13 mouse cellular contexts compared by ENCODE assay signal in the genomic region with DNA sequence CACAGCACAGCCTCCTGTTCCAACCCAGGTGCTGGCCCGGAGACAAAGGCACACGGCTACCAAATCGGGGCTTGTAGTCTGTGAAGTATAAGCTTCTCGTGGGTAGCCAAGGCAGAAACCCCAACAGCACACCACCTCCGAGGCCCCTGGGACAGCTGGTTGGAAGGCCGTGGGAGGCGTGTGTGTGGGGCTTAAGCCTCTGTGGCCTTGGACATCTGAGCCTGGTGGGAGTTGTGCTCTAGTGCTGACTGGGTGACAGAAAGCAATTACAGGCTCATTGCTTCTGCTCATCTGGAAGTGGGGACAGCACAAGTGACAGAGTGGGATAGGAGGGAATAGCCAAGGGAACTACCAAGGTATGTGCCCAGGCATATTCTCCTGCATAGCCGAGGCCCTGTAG.
A peak's percentile ranks its signal among the peaks of the same experiment; 100 is the strongest.
DNase-seq lines count a peak whose midpoint lies in the region; ATAC-seq and TF ChIP-seq lines count a peak whose summit lies in the region.
"Had no signal": no experiment of that assay in that cellular context is flagged by ENCODE, and none has a peak within 500 bp of the region (broad histone marks: within the 10 kb centered on the region; RNA-seq: fewer than 3 reads in every experiment).

No protein-coding gene starts in this region.

- H3K9me3 ChIP-seq in forebrain, embryonic 14.5 days (replicated peaks; ENCODE audit: control insufficient read depth, low read length), result no peaks in the 10 kb centered on the region
- H3K9me3 ChIP-seq in forebrain, embryonic 15.5 days, result no peaks in the 10 kb centered on the region
- no peaks in the 10 kb centered on the region for H3K9me3 ChIP-seq in intestine, embryonic 14.5 days (ENCODE audit: control insufficient read depth, low read length)
- no peaks in the 10 kb centered on the region for H3K9me3 ChIP-seq in intestine, postnatal 0 days (ENCODE audit: control insufficient read depth)
- H3K9me3 ChIP-seq in neural tube, embryonic 11.5 days (ENCODE audit: control insufficient read depth, low read length), result no peaks in the 10 kb centered on the region
- no peaks in the 10 kb centered on the region for H3K9me3 ChIP-seq in stomach, embryonic 16.5 days (replicated peaks; ENCODE audit: control insufficient read depth, low read length)

- H3K4me1 ChIP-seq in forebrain, embryonic 14.5 days (ENCODE audit: control insufficient read depth, insufficient read depth, low read length), result peaks cover 6% of the 10 kb centered on the region; the same call in 1 of the 2 replicates
- H3K4me1 ChIP-seq in forebrain, embryonic 15.5 days, result peaks cover 30% of the 10 kb centered on the region
- peaks cover 84% of the 10 kb centered on the region for H3K4me1 ChIP-seq in intestine, embryonic 14.5 days (replicated peaks; ENCODE audit: control insufficient read depth, insufficient read depth, low read length)
- peaks cover 5% of the 10 kb centered on the region; the same call in 1 of the 2 replicates for H3K4me1 ChIP-seq in intestine, postnatal 0 days (replicated peaks; ENCODE audit: control insufficient read depth, insufficient read depth, low read length)
- H3K4me1 ChIP-seq in neural tube, embryonic 11.5 days (ENCODE audit: control insufficient read depth, insufficient read depth, low read length), result peaks cover 38% of the 10 kb centered on the region
- H3K4me1 ChIP-seq in stomach, embryonic 16.5 days (ENCODE audit: control insufficient read depth, insufficient read depth, low read length), result peaks cover 61% of the 10 kb centered on the region

- ATAC-seq in forebrain, embryonic 14.5 days, result no peak
- no peak for ATAC-seq in forebrain, embryonic 15.5 days (replicated peaks)
- no peak for ATAC-seq in intestine, embryonic 14.5 days (replicated peaks; ENCODE audit: low FRiP score, low TSS enrichment, low read depth)
- ATAC-seq in intestine, postnatal 0 days, result no peak
- ATAC-seq in neural tube, embryonic 11.5 days (ENCODE audit: insufficient read depth, low FRiP score, low TSS enrichment), result no peak
- ATAC-seq in stomach, embryonic 16.5 days (ENCODE audit: insufficient read depth, low FRiP score), result no peak

- peak overlapping the region; percentile 21; the same call in 1 of the 2 replicates for H3K27ac ChIP-seq in forebrain, embryonic 14.5 days (ENCODE audit: low read depth, low read length)
- no peak overlapping the region for H3K27ac ChIP-seq in forebrain, embryonic 15.5 days (replicated peaks)
- H3K27ac ChIP-seq in intestine, embryonic 14.5 days (ENCODE audit: low read depth), result peak overlapping the region; percentile 35; the same call in 1 of the 2 replicates
- H3K27ac ChIP-seq in intestine, postnatal 0 days (ENCODE audit: low read depth, low read length), result no peak overlapping the region
- H3K27ac ChIP-seq in neural tube, embryonic 11.5 days (ENCODE audit: low read depth, low read length), result peak overlapping the region; percentile 50; the same call in 1 of the 2 replicates
- H3K27ac ChIP-seq in stomach, embryonic 16.5 days (ENCODE audit: low read length), result peak overlapping the region; percentile 57
- H3K27ac ChIP-seq: layer of hippocampus, adult 2 months had no signal

- no peak for DNase-seq in forebrain, embryonic 14.5 days (ENCODE audit: low spot score)
- DNase-seq in intestine, embryonic 14.5 days (ENCODE audit: low spot score), result no peak
- DNase-seq in neural tube, embryonic 11.5 days (ENCODE audit: low spot score), result no peak
- no peak for DNase-seq in neural tube, embryonic 10.5 days (ENCODE audit: extremely low spot score, low spot score)
- no peak for DNase-seq in liver
- DNase-seq: adrenal gland, postnatal 10 days; cerebellum, postnatal 10 days; right cerebral cortex, postnatal 14 days; thymus, postnatal 25 days had no signal

- H3K36me3 ChIP-seq in forebrain, embryonic 14.5 days (ENCODE audit: control insufficient read depth, insufficient read depth, low read length), result no peaks in the 10 kb centered on the region
- H3K36me3 ChIP-seq in forebrain, embryonic 15.5 days, result no peaks in the 10 kb centered on the region
- no peaks in the 10 kb centered on the region for H3K36me3 ChIP-seq in intestine, embryonic 14.5 days (ENCODE audit: control insufficient read depth, insufficient read depth, low read length)
- peaks cover 2% of the 10 kb centered on the region; the same call in 1 of the 2 replicates for H3K36me3 ChIP-seq in intestine, postnatal 0 days (ENCODE audit: control insufficient read depth, insufficient read depth)
- H3K36me3 ChIP-seq in neural tube, embryonic 11.5 days (ENCODE audit: control insufficient read depth, insufficient read depth, low read length), result no peaks in the 10 kb centered on the region
- 0 out of 2 replicates have a peak, but pooled peaks cover under 1% of the 10 kb centered on the region for H3K36me3 ChIP-seq in stomach, embryonic 16.5 days (ENCODE audit: control insufficient read depth, insufficient read depth, low read length)

- no peak overlapping the region for H3K9ac ChIP-seq in forebrain, embryonic 14.5 days (ENCODE audit: low read length)
- no peak overlapping the region for H3K9ac ChIP-seq in forebrain, embryonic 15.5 days (replicated peaks)
- H3K9ac ChIP-seq in intestine, embryonic 14.5 days (ENCODE audit: low read length), result no peak overlapping the region
- H3K9ac ChIP-seq in intestine, postnatal 0 days (ENCODE audit: low read depth, low read length), result no peak overlapping the region
- H3K9ac ChIP-seq in neural tube, embryonic 11.5 days (ENCODE audit: low read length), result 0 out of 2 replicates have a peak overlapping the region, but pooled peaks have one; percentile 23
- H3K9ac ChIP-seq in stomach, embryonic 16.5 days (ENCODE audit: low read length), result no peak overlapping the region

- no peak for TF ChIP-seq CTCF in intestine, postnatal 0 days (IDR thresholded peaks at IDR 0.05; ENCODE audit: low read depth)

- H3K4me3 ChIP-seq in forebrain, embryonic 14.5 days (ENCODE audit: low read depth, low read length), result no peak overlapping the region
- no peak overlapping the region for H3K4me3 ChIP-seq in forebrain, embryonic 15.5 days
- no peak overlapping the region for H3K4me3 ChIP-seq in intestine, embryonic 14.5 days (ENCODE audit: low read depth, low read length)
- no peak overlapping the region for H3K4me3 ChIP-seq in intestine, postnatal 0 days (ENCODE audit: low read depth, low read length)
- no peak overlapping the region for H3K4me3 ChIP-seq in neural tube, embryonic 11.5 days (ENCODE audit: low read depth, low read length)
- no peak overlapping the region for H3K4me3 ChIP-seq in stomach, embryonic 16.5 days (replicated peaks; ENCODE audit: low read length)
- H3K4me3 ChIP-seq: layer of hippocampus, adult 2 months had no signal

- no peak overlapping the region for H3K4me2 ChIP-seq in forebrain, embryonic 14.5 days (ENCODE audit: low read length)
- H3K4me2 ChIP-seq in forebrain, embryonic 15.5 days (replicated peaks), result no peak overlapping the region
- no peak overlapping the region for H3K4me2 ChIP-seq in intestine, embryonic 14.5 days (ENCODE audit: low read length)
- no peak overlapping the region for H3K4me2 ChIP-seq in intestine, postnatal 0 days (replicated peaks; ENCODE audit: low read depth)
- H3K4me2 ChIP-seq in neural tube, embryonic 11.5 days (ENCODE audit: low read depth), result no peak overlapping the region; the same call in 1 of the 2 replicates
- H3K4me2 ChIP-seq in stomach, embryonic 16.5 days (ENCODE audit: low read depth, low read length), result no peak overlapping the region

- 74% methylated on average over 8 of the region's 8 CpGs for WGBS in forebrain, embryonic 14.5 days
- WGBS in forebrain, embryonic 15.5 days, result 68% methylated on average over 8 of the region's 8 CpGs
- 55% methylated on average over 8 of the region's 8 CpGs for WGBS in intestine, embryonic 14.5 days
- WGBS in intestine, postnatal 0 days, result 60% methylated on average over 8 of the region's 8 CpGs
- WGBS in neural tube, embryonic 11.5 days, result 61% methylated on average over 8 of the region's 8 CpGs
- 67% methylated on average over 8 of the region's 8 CpGs for WGBS in stomach, embryonic 16.5 days

- peaks cover 14% of the 10 kb centered on the region for H3K27me3 ChIP-seq in forebrain, embryonic 14.5 days (replicated peaks; ENCODE audit: control insufficient read depth, insufficient read depth, low read length)
- H3K27me3 ChIP-seq in forebrain, embryonic 15.5 days, result peaks cover 14% of the 10 kb centered on the region
- no peaks in the 10 kb centered on the region for H3K27me3 ChIP-seq in intestine, embryonic 14.5 days (replicated peaks; ENCODE audit: control insufficient read depth, insufficient read depth, low read length)
- no peaks in the 10 kb centered on the region for H3K27me3 ChIP-seq in intestine, postnatal 0 days (replicated peaks; ENCODE audit: control insufficient read depth, insufficient read depth, low read length)
- H3K27me3 ChIP-seq in neural tube, embryonic 11.5 days (ENCODE audit: control insufficient read depth, insufficient read depth, low read length), result peaks cover 28% of the 10 kb centered on the region
- peaks cover 4% of the 10 kb centered on the region for H3K27me3 ChIP-seq in stomach, embryonic 16.5 days (ENCODE audit: control insufficient read depth, insufficient read depth, low read length)

Comparison
In these comparisons a context has a peak if more than half of its experiments do, and no peak if none do; other contexts are left out.
1. H3K27ac ChIP-seq: peak in forebrain, embryonic 14.5 days (single experiment), intestine, embryonic 14.5 days (single experiment), neural tube, embryonic 11.5 days (single experiment) and stomach, embryonic 16.5 days (single experiment); none in forebrain, embryonic 15.5 days (single experiment) and intestine, postnatal 0 days (single experiment).